Mouse (Mus musculus): ENCODE results near the gene Bcl2l1. TPM values are rescaled to one million over a fixed set of nuclear protein-coding genes. Genes with fewer than 3 reads are reported as not detected.

Gene Bcl2l1
- polyA plus RNA-seq (2012): 212 and 213 TPM in 2 replicates

DNA sequence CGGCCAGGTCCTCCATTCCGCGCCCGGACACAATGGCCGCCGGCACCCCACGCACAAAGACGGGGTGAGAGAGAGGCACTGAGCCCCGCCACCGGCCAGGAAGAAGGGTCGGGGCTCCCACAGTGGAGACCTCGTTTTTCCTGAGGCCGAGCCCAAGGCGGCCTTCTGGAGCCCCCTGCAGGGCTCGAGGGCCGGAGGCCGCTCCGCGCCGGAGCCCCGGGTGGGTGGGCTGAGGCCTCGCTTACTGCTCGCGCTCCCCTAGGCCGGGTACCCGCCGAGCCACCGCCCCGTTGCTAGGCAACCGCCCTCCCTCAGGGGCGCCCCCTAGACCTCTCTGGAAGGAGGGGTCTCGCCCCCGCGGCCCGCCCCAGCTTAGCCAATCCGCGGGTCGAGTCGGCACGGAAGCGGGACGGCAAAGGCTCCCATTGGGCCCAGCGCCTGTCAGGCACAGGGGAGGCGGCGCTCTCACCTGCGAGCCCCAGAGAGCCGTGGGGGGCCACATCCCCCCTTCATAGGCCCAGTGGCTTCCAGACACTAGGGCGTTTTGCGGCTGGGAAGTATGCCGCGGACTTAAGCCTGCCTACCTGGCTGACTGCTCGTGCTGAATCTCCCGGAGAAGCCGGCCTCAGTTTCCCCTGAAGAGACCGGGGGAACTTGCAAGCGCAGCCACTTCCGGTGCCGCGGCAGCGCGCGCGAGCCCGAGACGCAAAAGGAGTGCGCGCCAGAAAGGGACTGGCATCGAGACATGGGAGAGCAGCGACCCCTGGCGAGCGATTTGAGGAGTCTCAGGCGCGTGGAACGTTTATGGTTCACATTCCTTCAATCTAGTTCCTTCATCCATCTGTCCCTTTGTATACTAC, at the start of gene Bcl2l1:
TSS of gene Bcl2l1 (minus strand) at position 710 of the 860 bp plus-strand sequence.
- Histone ChIP-seq H3K36me3 (ENCODE audit: control insufficient read depth) (peaks cover 37% of the 10 kb centered on the region), H3K4me1 (ENCODE audit: control insufficient read depth) (peaks cover 65% of the 10 kb centered on the region), H3K27me3 (ENCODE audit: control insufficient read depth) (no peaks in the 10 kb centered on the region), H3K4me3 (replicated peaks) (peak within 1 kb of the TSS; percentile 90), H3K9me3 (ENCODE audit: control insufficient read depth, low read length) (no peaks in the 10 kb centered on the region)
- TF ChIP-seq TAL1 (IDR thresholded peaks at IDR 0.05; ENCODE audit: low read length): no peak
- TF ChIP-seq GATA1 (IDR thresholded peaks at IDR 0.05; ENCODE audit: low read length): no peak

DNA sequence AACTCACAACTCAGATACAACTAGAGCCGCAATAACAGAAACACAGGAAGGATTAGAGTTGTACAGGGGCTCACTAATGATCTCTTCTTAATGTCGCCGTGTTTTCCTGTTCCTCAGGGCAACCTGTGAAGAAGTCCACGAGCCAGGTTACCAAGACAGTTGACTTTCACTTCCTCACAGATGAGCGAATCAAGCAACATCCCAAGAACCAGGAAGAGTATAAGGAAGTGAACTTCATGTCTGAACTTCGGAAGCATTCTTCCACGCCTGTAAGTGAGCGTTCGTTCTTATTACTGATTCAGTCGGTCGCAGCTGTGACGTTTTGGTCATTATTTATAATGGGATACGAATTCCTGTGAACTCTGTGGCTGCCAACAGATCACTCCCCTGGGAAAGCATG, 49.4 kb upstream of the Bcl2l1 start:
- H3K4me3 ChIP-seq (replicated peaks): no peak overlapping the region
- H3K36me3 ChIP-seq (ENCODE audit: control insufficient read depth): peaks cover 98% of the 10 kb centered on the region
- H3K9me3 ChIP-seq (ENCODE audit: control insufficient read depth, low read length): no peaks in the 10 kb centered on the region
- H3K27me3 ChIP-seq (ENCODE audit: control insufficient read depth): no peaks in the 10 kb centered on the region
- no peak for TF ChIP-seq GATA1 (IDR thresholded peaks at IDR 0.05; ENCODE audit: low read length)
- no peak for TF ChIP-seq TAL1 (IDR thresholded peaks at IDR 0.05; ENCODE audit: low read length)
- peaks cover 8% of the 10 kb centered on the region for H3K4me1 ChIP-seq (ENCODE audit: control insufficient read depth)

DNA sequence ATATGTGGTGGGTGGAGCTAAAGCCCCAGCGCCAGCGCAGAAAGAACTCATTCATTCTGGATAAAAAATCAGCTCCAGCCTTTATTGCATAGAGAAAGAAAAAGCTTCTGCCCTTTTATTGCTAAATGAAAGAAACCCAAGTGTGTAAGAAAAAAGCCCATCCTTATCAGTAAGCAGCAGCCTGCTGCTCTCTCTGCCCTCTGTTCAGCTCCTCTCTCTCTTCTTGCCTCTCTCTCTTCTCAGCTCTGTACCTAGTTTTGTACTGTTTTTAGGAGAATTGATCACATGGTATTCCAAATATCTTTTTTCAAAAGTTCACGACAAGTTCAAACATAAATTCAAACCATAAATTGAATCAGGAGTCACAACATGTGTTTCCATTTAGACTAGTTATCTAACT, 46.7 kb upstream of the Bcl2l1 start:
- H3K4me1 ChIP-seq (ENCODE audit: control insufficient read depth): peaks cover 10% of the 10 kb centered on the region
- H3K27me3 ChIP-seq (ENCODE audit: control insufficient read depth): no peaks in the 10 kb centered on the region
- H3K36me3 ChIP-seq (ENCODE audit: control insufficient read depth): peaks cover 99% of the 10 kb centered on the region
- TF ChIP-seq GATA1 (IDR thresholded peaks at IDR 0.05; ENCODE audit: low read length): no peak
- TF ChIP-seq TAL1 (IDR thresholded peaks at IDR 0.05; ENCODE audit: low read length): no peak
- H3K9me3 ChIP-seq (ENCODE audit: control insufficient read depth, low read length): no peaks in the 10 kb centered on the region
- no peak overlapping the region for H3K4me3 ChIP-seq (replicated peaks)

DNA sequence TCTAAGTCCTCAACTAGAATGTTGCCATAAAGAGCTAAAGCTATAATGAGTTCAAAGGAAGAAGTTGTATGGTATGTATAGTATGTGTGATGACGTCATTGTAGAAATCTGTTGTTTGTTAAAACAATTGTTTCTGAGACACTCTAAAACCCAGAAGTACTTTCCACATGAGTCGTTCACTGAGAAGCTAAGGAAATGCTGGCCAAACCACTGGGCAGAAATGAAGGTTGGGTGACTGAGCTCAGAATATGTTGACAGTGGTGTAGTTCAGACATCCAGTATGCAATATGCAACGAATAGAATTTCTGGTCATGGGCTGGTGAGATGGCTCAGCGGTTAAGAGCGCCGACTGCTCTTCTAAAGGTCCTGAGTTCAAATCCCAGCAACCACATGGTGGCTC, 31.8 kb upstream of the Bcl2l1 start:
- Histone ChIP-seq H3K4me3 (replicated peaks) (no peak overlapping the region), H3K27me3 (ENCODE audit: control insufficient read depth) (no peaks in the 10 kb centered on the region), H3K9me3 (ENCODE audit: control insufficient read depth, low read length) (no peaks in the 10 kb centered on the region), H3K36me3 (ENCODE audit: control insufficient read depth) (peaks cover 98% of the 10 kb centered on the region), H3K4me1 (ENCODE audit: control insufficient read depth) (peaks cover 20% of the 10 kb centered on the region)
- TF ChIP-seq TAL1 (IDR thresholded peaks at IDR 0.05; ENCODE audit: low read length) (no peak), GATA1 (IDR thresholded peaks at IDR 0.05; ENCODE audit: low read length) (no peak)

DNA sequence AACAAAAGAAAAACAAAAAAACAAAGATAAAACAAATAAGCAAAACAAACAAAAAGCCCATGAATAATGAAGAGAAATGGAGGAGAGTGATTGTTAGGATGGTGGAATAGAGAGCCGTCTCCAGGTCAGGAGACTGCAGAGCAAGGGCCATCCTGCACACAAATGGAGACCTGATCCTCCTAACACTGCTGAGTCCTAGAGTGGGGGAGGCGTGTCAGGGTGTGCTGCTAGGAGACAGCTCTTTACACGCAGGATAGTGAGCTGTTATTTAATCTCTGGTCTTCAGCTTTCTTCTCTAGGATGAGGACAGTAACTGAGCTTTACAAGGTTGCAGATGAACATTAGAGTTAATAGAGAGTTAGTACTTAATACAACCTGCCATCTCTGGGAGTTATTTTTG, 31.1 kb upstream of the Bcl2l1 start:
- no peak for TF ChIP-seq GATA1 (IDR thresholded peaks at IDR 0.05; ENCODE audit: low read length)
- TF ChIP-seq TAL1 (IDR thresholded peaks at IDR 0.05; ENCODE audit: low read length): no peak
- H3K4me1 ChIP-seq (ENCODE audit: control insufficient read depth): peaks cover 17% of the 10 kb centered on the region
- H3K36me3 ChIP-seq (ENCODE audit: control insufficient read depth): peaks cover 98% of the 10 kb centered on the region
- no peaks in the 10 kb centered on the region for H3K9me3 ChIP-seq (ENCODE audit: control insufficient read depth, low read length)
- no peaks in the 10 kb centered on the region for H3K27me3 ChIP-seq (ENCODE audit: control insufficient read depth)
- no peak overlapping the region for H3K4me3 ChIP-seq (replicated peaks)

DNA sequence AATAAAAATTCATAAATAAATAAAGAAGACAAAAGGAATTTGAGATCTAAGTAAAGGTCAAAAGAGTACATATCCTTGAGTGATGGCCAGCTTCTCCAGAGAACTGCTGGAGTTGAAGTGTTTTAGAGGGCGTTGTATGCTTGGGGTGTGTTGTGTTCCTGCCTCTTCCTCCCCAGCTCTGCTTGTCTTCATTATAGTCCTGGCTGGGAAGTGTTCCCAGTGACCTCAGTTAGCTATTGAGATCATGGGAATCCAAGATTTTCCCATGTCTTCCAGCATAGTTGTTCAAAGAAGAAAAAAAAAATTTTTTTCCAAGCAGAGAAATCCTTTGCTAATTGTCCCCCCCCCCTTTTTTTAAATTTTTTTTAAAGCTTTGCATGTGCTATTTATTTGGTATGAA, 30.4 kb upstream of the Bcl2l1 start:
- TF ChIP-seq GATA1 (IDR thresholded peaks at IDR 0.05; ENCODE audit: low read length) (no peak), TAL1 (IDR thresholded peaks at IDR 0.05; ENCODE audit: low read length) (no peak)

DNA sequence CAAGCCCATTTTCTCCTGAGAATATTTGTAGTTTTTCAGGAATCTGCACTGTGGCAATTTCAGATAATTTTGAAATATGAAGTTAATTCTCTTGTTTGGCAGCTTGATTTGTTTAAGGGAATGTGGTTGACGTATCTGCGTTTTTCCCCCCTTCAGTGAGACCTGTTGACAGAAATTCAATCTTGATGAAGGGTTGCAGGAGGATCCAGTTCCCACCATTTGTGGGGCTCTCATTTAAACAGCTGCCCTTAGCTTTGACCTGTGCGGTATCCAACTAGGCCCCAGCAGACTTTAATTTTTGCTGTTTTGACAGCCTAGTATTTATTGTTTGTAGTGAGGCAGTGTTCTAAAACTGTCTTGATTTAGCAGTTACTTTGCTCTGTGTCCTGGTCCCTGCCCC, 28.0 kb upstream of the Bcl2l1 start:
- TF ChIP-seq TAL1 (IDR thresholded peaks at IDR 0.05; ENCODE audit: low read length) (no peak), GATA1 (IDR thresholded peaks at IDR 0.05; ENCODE audit: low read length) (no peak)
- no peaks in the 10 kb centered on the region for H3K27me3 ChIP-seq (ENCODE audit: control insufficient read depth)

More for the DNA sequence above, 30.4 kb upstream of the Bcl2l1 start:
- Histone ChIP-seq H3K9me3 (ENCODE audit: control insufficient read depth, low read length) (no peaks in the 10 kb centered on the region), H3K4me1 (ENCODE audit: control insufficient read depth) (peaks cover 14% of the 10 kb centered on the region), H3K27me3 (ENCODE audit: control insufficient read depth) (no peaks in the 10 kb centered on the region), H3K36me3 (ENCODE audit: control insufficient read depth) (peaks cover 98% of the 10 kb centered on the region), H3K4me3 (replicated peaks) (no peak overlapping the region)

DNA sequence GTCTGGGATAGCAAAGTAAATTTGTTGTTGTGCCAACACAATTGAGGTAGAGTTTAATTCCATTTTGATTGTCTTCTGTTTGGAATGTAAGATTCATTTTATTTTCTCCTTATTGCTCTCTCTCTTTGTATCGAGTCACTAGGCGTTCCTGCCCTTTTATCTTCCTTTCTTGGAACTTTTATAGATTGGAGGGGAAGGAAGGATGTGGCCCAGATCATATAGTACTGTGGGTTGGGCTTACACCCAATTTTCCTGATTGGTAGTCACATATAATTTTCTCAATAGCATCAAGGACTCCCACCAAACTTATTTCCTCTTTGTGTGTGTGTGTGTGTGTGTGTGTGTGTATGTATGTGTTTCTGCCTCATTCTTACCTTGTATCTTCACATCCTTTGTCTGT, 16.9 kb upstream of the Bcl2l1 start:
- Histone ChIP-seq H3K9me3 (ENCODE audit: control insufficient read depth, low read length) (no peaks in the 10 kb centered on the region), H3K4me3 (replicated peaks) (peak overlapping the region; percentile 78), H3K4me1 (ENCODE audit: control insufficient read depth) (peaks cover 36% of the 10 kb centered on the region), H3K36me3 (ENCODE audit: control insufficient read depth) (peaks cover 51% of the 10 kb centered on the region), H3K27me3 (ENCODE audit: control insufficient read depth) (no peaks in the 10 kb centered on the region)
- no peak for TF ChIP-seq GATA1 (IDR thresholded peaks at IDR 0.05; ENCODE audit: low read length)
- no peak for TF ChIP-seq TAL1 (IDR thresholded peaks at IDR 0.05; ENCODE audit: low read length)

More for the DNA sequence above, 28.0 kb upstream of the Bcl2l1 start:
- Histone ChIP-seq H3K4me3 (replicated peaks) (no peak overlapping the region), H3K9me3 (ENCODE audit: control insufficient read depth, low read length) (no peaks in the 10 kb centered on the region), H3K36me3 (ENCODE audit: control insufficient read depth) (peaks cover 98% of the 10 kb centered on the region), H3K4me1 (ENCODE audit: control insufficient read depth) (peaks cover 4% of the 10 kb centered on the region)

DNA sequence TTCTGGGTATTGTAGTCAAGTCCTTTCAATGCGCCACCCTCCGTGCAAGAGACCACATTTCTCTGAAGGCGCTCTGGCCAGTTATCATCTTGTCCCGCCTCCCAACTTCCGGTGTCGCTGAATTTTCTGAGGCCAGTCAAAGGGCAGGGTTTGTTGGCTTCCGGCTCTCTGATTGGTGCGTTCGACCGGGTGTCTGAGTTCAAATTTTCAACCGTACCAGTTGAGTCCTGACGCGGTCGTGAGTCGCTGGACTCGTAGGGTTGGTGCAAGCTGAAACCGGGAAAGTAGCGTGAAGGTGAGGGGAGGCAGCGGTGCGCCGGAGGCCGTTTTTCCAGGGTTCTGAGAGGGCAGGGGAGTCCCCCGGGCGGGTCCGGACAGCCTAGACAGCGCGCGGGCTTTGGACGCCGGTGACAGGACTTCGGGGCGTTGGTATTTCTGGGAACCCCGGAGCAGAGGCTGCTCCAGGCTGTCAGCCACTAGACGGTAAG, 16.3 kb upstream of the Bcl2l1 start, which contains the start of gene Tpx2:
TSS of gene Tpx2 (plus strand) at position 150 of the 488 bp plus-strand sequence.
- Histone ChIP-seq H3K9me3 (ENCODE audit: control insufficient read depth, low read length) (no peaks in the 10 kb centered on the region), H3K4me1 (ENCODE audit: control insufficient read depth) (peaks cover 32% of the 10 kb centered on the region), H3K36me3 (ENCODE audit: control insufficient read depth) (peaks cover 45% of the 10 kb centered on the region), H3K4me3 (replicated peaks) (peak within 1 kb of the TSS; percentile 78), H3K27me3 (ENCODE audit: control insufficient read depth) (no peaks in the 10 kb centered on the region)
- TF ChIP-seq TAL1 (IDR thresholded peaks at IDR 0.05; ENCODE audit: low read length) (no peak), GATA1 (IDR thresholded peaks at IDR 0.05; ENCODE audit: low read length) (0 out of 2 replicates have a peak, but pooled peaks have one; percentile 20)

Data from erythroblast, embryonic 14.5 days (primary cell).